Mouse (Mus musculus) thymus, adult 2 months (tissue): ENCODE measurements around the gene Cep19. TPM values are rescaled to one million over a fixed set of nuclear protein-coding genes. Genes with fewer than 3 reads are reported as not detected.
"Not testable (repeated sequence)": the region's sequence is repeated elsewhere in the genome, so short reads cannot be mapped to it uniquely, and the experiment has no call there.

Experiments used
- DNase-seq: peaks from one replicate; pipeline ENCODE4 v3.0.0; 2021
- H3K27ac ChIP-seq: fragments of 200-500 bp; 2 replicates; pipeline ENCODE4 v1.5.1; 2012; ENCODE audit warnings: low read length, control low read depth; ENCODE audit not compliant: control insufficient read depth, insufficient read depth
- H3K27me3 ChIP-seq: fragments of 200-500 bp; 2 replicates; pipeline ENCODE4 v1.6.1; 2012; ENCODE audit warnings: mild to moderate bottlenecking, low read length, moderate library complexity, mixed read lengths; ENCODE audit not compliant: control insufficient read depth, insufficient read depth
- H3K36me3 ChIP-seq: fragments of 200-500 bp; 2 replicates; pipeline ENCODE4 v1.6.1; 2012; ENCODE audit warnings: mild to moderate bottlenecking, low read length, moderate library complexity; ENCODE audit not compliant: control insufficient read depth, insufficient read depth
- H3K4me1 ChIP-seq: fragments of 200-500 bp; replicated peaks from 2 replicates; pipeline ENCODE4 v1.6.1; 2012; ENCODE audit warnings: low read length; ENCODE audit not compliant: control insufficient read depth, insufficient read depth
- H3K4me3 ChIP-seq: fragments of 200-500 bp; 2 replicates; pipeline ENCODE4 v1.5.1; 2012; ENCODE audit warnings: mild to moderate bottlenecking, low read length, control low read depth, moderate library complexity; ENCODE audit not compliant: control insufficient read depth, insufficient read depth
- CTCF ChIP-seq: fragments of 200-500 bp; IDR thresholded peaks from 2 replicates; pipeline ENCODE4 v1.5.1; 2012; ENCODE audit warnings: mild to moderate bottlenecking, control low read depth, low read length, moderate library complexity, borderline replicate concordance; ENCODE audit not compliant: control insufficient read depth, poor library complexity, insufficient read depth; ENCODE audit errors: extremely low read depth
- POLR2A ChIP-seq: fragments of 200-500 bp; IDR thresholded peaks from 2 replicates; pipeline ENCODE4 v1.6.1; 2012; ENCODE audit warnings: mild to moderate bottlenecking, low read length, control low read depth, moderate library complexity; ENCODE audit not compliant: control insufficient read depth, poor library complexity, insufficient read depth; ENCODE audit errors: extremely low read depth
- WGBS: fragments of 180-500 bp; shearing (Covaris S2); methylation state at CpG from one replicate; pipeline ENCODE4 v1.1.7; 2018; 5-methylcytosine and 5-hydroxymethylcytosine counted together
- polyA plus RNA-seq: library from polyadenylated mRNA; depleted of rRNA; stranded (reverse); fragments of >200 nt; gene quantifications from 2 replicates; pipeline ENCODE4 v1.2.3, GENCODE M21; 2012

The Cep19 gene
- polyA plus RNA-seq, 1 experiment, result 21.4 TPM

DNA sequence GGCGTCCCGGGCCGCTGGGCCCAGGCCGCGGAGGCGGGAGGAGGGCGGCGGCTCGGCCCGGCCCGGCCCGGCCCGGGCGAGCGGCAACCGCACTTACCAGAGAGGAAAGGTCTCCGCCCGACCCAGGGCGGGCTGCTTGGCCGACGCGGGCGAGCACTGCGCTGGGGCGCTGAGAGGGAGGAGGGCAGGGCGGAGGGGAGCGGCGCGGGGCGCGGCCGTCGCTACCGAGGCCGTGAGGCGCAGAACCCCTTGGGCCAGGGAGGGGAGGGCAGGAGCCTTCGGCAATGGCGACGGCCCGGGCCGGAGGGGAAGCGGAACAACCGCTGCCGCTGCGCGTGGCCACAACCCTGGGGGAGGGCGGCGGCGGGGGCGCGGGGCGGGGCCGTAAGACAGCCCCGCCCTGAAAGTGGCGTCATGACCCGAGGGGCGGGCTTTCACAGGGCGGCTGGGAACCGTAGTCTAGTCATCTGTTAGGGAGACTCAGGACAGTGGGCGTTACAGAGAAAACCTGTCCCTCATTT, 20.5 kb upstream of the Cep19 start, which contains the start of gene Pak2:
TSS of gene Pak2 (minus strand) at position 352 of the 521 bp plus-strand sequence.
- H3K27me3 ChIP-seq, result no peaks in the 10 kb centered on the region
- peaks cover 4% of the 10 kb centered on the region for H3K4me1 ChIP-seq
- peak; percentile 78 for DNase-seq
- peak within 1 kb of the TSS; percentile 51 for H3K27ac ChIP-seq
- TF ChIP-seq POLR2A (peak; percentile 76), CTCF (no peak)
- H3K36me3 ChIP-seq, result 0 out of 2 replicates have a peak, but pooled peaks cover 4% of the 10 kb centered on the region
- under 1% methylated on average over 59 of the region's 60 CpGs for WGBS
- H3K4me3 ChIP-seq, result peak within 1 kb of the TSS; percentile 95

- WGBS, result 9% methylated on average over 17 of the region's 17 CpGs
- TF ChIP-seq CTCF (no peak), POLR2A (no peak)
- peaks cover 14% of the 10 kb centered on the region for H3K4me1 ChIP-seq
- H3K27ac ChIP-seq, result peak overlapping the region; percentile 87
- no peaks in the 10 kb centered on the region for H3K27me3 ChIP-seq
- peak; percentile 55 for DNase-seq
- peaks cover 61% of the 10 kb centered on the region for H3K36me3 ChIP-seq
- no peak overlapping the region; the same call in 1 of the 2 replicates for H3K4me3 ChIP-seq
Measured at GRCm38 (mm10) chr16:32087629-32088443, 11.8 kb upstream of the Cep19 start.

GRCm38 (mm10) chr16:32091466-32091865, 8.1 kb upstream of the Cep19 start:
- no peak overlapping the region for H3K27ac ChIP-seq
- peaks cover 14% of the 10 kb centered on the region for H3K4me1 ChIP-seq
- no peaks in the 10 kb centered on the region for H3K27me3 ChIP-seq
- TF ChIP-seq POLR2A, result no peak
- no peak for TF ChIP-seq CTCF
- DNase-seq, result no peak
- peaks cover 44% of the 10 kb centered on the region for H3K36me3 ChIP-seq
- no peak overlapping the region for H3K4me3 ChIP-seq
- 97% methylated on average over 7 of the region's 7 CpGs for WGBS

- not testable (repeated sequence) for H3K4me1 ChIP-seq, H3K27me3 ChIP-seq, H3K36me3 ChIP-seq, DNase-seq, H3K4me3 ChIP-seq, H3K27ac ChIP-seq
- 89% methylated on average over 2 of the region's 2 CpGs for WGBS
Measured at GRCm38 (mm10) chr16:32097757-32098156, 1.8 kb upstream of the Cep19 start.

- WGBS, result under 1% methylated on average over 39 of the region's 39 CpGs
- DNase-seq, result peak; percentile 57
Measured at GRCm38 (mm10) chr16:32098897-32099637, 533 bp upstream of the Cep19 start.

GRCm38 (mm10) chr16:32102295-32102694, 2.7 kb downstream of the Cep19 start:
- Histone ChIP-seq H3K4me3 (no peak overlapping the region), H3K27ac (no peak overlapping the region)
- DNase-seq, result no peak

More at GRCm38 (mm10) chr16:32098897-32099637, 533 bp upstream of the Cep19 start:
- Histone ChIP-seq H3K4me3 (peak overlapping the region; percentile 90), H3K27me3 (no peaks in the 10 kb centered on the region), H3K27ac (peak overlapping the region; percentile 40), H3K4me1 (peaks cover 4% of the 10 kb centered on the region; the same call in 1 of the 2 replicates), H3K36me3 (peaks cover 9% of the 10 kb centered on the region; the same call in 1 of the 2 replicates)
- TF ChIP-seq CTCF (no peak), POLR2A (no peak; the same call in 1 of the 2 replicates)

More at GRCm38 (mm10) chr16:32102295-32102694, 2.7 kb downstream of the Cep19 start:
- Histone ChIP-seq H3K36me3 (peaks cover 13% of the 10 kb centered on the region; the same call in 1 of the 2 replicates), H3K27me3 (no peaks in the 10 kb centered on the region), H3K4me1 (peaks cover 14% of the 10 kb centered on the region)
- no peak for TF ChIP-seq CTCF
- TF ChIP-seq POLR2A, result no peak
- 87% methylated on average over 13 of the region's 13 CpGs for WGBS
